Mouse (Mus musculus): ENCODE measurements around the gene Fv1. TPM values are rescaled to one million over a fixed set of nuclear protein-coding genes. Genes with fewer than 3 reads are reported as not detected.

Fv1 gene
- total RNA-seq, 2 experiments from 2014 or later = 3.2 to 3.4 TPM

GRCm38 (mm10) chr4:147879865-147880264 is 11.1 kb downstream of the Fv1 start:
- intact Hi-C loops (cut with DNase I; ENCODE audit: low total_unique reads) = no loop called here
- no peak for DNase-seq

DNA sequence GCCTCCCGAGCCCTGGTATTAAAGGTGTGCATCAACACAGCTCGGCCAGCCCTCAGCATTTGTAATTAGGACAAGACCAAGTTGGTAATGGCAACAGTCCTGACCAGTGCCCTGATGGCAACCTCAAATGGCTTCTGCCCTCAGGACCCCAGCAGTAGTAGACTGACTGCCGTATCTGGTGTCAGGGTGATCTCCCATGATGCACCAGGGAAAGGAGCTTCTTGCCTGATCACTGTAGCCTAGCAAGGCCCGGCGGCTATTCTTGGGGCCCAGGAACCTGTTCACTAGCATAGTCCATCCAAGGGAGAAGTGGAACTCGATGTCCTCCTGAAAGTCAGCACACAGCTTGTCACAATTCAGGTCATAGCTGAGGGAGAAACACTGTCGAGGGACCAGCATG is 13.0 kb downstream of the Fv1 start:
- intact Hi-C loops (cut with DNase I; ENCODE audit: low total_unique reads) = no loop called here
- no peak for DNase-seq

GRCm38 (mm10) chr4:147883041-147883440 is 14.3 kb downstream of the Fv1 start:
- no peak for DNase-seq
- intact Hi-C loops (cut with DNase I; ENCODE audit: low total_unique reads) = no loop called here

- intact Hi-C loops (cut with DNase I; ENCODE audit: low total_unique reads) = no loop called here
- no peak for DNase-seq
These were observed 15.4 kb downstream of the Fv1 start for GRCm38 (mm10) chr4:147884138-147884537.

DNA sequence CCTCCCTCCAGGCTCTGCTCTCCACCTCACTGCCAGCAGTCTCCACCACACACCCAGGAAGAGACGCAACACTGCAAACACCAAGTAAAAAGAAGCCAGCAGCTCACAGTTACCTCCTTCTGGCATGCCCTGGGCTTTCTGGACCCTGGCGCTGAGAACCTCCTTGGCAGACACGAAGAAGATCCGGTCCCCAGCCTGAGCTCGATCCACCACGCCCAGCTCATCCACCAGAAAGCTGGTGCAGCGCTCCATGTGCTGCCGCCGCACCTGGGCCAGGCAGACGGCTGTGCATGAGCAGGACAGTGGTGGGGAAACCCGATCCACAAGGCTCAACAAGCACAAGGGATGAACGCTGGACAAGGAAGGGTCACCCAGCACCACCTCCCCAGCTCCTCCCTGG is 17.4 kb downstream of the Fv1 start:
- intact Hi-C loops (cut with DNase I; ENCODE audit: low total_unique reads) = no loop called here
- DNase-seq = no peak

- DNase-seq = no peak
- intact Hi-C loops (cut with DNase I; ENCODE audit: low total_unique reads) = no loop called here
These were observed 18.5 kb downstream of the Fv1 start for GRCm38 (mm10) chr4:147887277-147887676.

GRCm38 (mm10) chr4:147888237-147888636 is 19.5 kb downstream of the Fv1 start:
- intact Hi-C loops (cut with DNase I; ENCODE audit: low total_unique reads) = no loop called here
- DNase-seq = no peak

DNA sequence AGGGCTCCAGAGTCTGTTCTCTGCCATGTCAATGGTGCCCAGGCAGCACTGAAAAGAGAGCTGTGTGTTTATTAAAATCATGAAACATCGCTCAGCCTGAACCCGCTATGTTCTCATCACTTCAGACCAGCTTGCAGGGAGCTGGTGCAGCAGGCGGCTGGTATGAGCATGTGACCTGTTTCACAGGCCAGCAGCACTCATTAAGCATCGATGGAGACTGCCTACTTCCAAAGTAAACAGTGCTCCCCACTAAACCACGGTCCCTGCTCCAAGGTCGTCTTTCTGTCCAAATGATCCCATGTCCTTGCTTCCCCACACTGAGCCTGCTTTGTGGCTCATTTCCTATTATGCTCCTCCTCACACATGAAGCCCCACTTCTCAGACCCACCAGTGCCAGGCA is 21.6 kb downstream of the Fv1 start:
- DNase-seq = no peak
- intact Hi-C loops (cut with DNase I; ENCODE audit: low total_unique reads) = no loop called here

- intact Hi-C loops (cut with DNase I; ENCODE audit: low total_unique reads) = no loop called here
- DNase-seq = no peak
These were observed 27.1 kb downstream of the Fv1 start for GRCm38 (mm10) chr4:147895815-147896330.

- DNase-seq = no peak
- intact Hi-C loops (cut with DNase I; ENCODE audit: low total_unique reads) = no loop called here
These were observed 27.6 kb downstream of the Fv1 start for GRCm38 (mm10) chr4:147896411-147896810.

DNA sequence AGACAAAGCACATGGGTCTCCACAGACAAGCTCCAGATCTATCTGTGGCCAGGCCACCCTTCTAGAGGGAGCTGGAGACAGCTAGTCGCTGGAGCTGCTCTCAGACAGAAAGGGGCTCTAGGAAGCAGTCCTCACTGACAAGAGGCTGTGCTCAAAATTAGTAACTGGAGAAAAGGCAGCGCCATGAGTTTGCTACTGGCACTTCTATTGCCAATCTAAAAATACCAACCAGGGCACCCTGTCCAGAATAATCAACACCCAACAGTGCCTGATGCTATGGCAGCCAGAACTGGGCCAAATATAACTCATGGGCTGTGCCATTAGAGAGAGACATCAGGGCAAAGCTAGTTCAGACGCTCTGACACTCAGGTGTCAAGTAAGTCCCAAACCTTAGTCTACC is 28.6 kb downstream of the Fv1 start:
- intact Hi-C loops (cut with DNase I; ENCODE audit: low total_unique reads) = no loop called here
- DNase-seq = peak; percentile 23

DNA sequence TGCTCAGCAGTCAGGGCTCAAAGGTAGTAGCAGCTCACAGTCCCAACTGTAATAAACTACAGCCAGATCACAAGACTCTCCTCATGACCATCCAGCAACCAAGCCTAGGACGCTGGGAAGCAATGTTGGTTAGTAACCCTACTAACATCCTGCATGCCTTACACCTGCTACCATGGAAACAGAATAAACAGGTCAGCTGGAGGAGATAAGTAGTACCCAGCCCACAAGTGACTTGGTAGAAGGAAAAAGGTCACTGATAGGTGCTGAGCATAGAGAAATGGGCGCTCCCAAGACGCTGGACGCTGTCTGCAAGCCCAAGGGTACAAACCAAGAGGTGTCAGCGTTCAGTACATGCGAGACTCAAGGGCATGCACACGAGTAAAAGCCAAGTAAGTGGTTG is 31.7 kb downstream of the Fv1 start:
- intact Hi-C loops (cut with DNase I; ENCODE audit: low total_unique reads) = no loop called here
- DNase-seq = no peak

DNA sequence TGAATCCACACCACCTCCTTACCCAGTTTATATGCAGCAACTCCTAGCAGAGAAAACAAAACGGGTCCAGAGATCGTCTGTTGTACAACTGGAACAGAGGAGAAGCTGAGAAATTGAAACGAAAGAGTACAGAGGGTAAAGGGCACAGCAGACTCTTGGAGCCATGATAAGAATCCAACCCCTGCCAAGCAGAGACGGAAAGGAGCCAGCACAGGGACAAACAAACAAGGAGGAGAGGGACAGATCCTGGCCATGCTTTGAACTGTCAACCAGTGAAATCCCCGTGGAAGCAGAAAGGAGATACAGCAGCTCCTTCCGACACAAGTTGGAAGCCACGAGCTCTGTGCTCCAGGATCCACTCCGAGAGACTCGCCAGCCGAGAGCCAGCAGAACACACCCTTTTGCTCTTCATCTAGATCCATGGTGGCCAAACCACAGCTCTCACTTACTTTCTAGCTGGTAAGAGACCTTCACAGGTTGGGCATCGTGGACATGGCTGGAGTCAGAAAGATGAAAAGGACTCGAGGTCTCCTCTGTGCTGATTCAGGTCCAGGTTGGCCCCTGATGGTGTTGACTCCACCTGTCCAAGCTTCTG is 34.2 kb downstream of the Fv1 start:
- DNase-seq = no peak
- intact Hi-C loops (cut with DNase I; ENCODE audit: low total_unique reads) = no loop called here

DNA sequence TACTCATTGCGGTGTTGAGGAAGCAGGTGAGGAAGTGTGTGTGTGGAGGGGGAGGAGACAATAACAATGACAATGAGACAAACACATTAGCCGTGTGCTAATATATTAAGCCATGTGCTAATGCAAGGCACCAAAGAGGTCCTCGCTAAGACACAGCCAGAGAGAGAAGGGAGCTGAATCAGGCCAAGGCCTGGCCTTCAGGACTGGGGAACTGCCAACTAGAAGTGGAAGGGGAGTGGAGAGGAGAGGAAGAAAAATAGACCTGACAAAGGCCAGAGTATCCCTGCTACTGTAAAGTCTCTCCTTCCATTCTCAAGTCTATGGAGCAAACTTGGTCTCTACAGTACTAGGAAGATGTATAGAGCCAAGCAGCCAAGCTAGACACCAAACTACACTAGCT is 34.8 kb downstream of the Fv1 start:
- intact Hi-C loops (cut with DNase I; ENCODE audit: low total_unique reads) = no loop called here

DNA sequence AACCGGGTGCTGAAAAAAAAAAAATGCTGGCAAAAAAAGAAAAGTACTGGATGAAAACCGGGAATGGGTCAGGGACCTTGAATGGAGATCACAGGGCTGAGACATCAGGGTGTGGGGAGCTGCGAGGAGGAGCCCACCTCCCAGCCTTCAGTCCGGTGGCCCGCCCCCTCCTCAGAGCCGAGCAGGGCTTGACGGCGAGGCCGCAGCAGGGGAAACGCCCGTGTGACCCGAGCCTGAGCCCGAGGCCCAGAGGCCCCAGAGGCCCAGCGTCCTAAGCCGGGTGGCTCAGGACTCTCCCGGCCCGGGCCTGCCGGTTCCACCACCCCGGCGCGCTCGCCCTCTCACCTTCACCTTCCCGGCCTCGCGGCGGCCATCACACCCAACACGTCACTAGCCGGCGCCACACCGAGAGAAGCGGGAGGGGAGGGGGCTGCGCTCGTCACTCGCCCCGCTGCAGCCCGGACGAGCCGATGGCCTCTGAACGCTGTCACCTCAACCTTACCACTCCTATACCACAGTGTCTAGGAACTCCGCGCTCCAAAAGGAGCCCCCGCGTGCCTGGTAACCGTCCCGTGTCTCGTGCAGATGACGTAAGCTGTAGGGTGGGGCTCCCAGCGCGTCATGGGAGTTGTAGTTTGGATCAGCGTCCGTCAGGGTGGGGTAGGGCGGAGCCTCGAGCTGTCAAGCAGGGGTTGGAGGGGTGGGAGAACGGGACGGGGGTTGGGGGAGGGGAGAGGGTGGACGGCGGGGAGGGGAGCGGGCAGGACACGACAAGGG is 35.7 kb downstream of the Fv1 start, which contains the start of gene Mfn2:
Mfn2 (minus strand) TSS at position 392 of the 777 bp plus-strand sequence.
- intact Hi-C loops (cut with DNase I; ENCODE audit: low total_unique reads) = no loop called here
- peak; percentile 88 for DNase-seq

More for the DNA sequence above, 34.8 kb downstream of the Fv1 start:
- no peak for DNase-seq

GRCm38 (mm10) chr4:147905090-147905659 is 36.4 kb downstream of the Fv1 start:
- intact Hi-C loops (cut with DNase I; ENCODE audit: low total_unique reads) = no loop called here

GRCm38 (mm10) chr4:147906230-147906629 is 37.5 kb downstream of the Fv1 start:
- DNase-seq = no peak
- intact Hi-C loops (cut with DNase I; ENCODE audit: low total_unique reads) = no loop called here

More at GRCm38 (mm10) chr4:147905090-147905659, 36.4 kb downstream of the Fv1 start:
- no peak for DNase-seq

DNA sequence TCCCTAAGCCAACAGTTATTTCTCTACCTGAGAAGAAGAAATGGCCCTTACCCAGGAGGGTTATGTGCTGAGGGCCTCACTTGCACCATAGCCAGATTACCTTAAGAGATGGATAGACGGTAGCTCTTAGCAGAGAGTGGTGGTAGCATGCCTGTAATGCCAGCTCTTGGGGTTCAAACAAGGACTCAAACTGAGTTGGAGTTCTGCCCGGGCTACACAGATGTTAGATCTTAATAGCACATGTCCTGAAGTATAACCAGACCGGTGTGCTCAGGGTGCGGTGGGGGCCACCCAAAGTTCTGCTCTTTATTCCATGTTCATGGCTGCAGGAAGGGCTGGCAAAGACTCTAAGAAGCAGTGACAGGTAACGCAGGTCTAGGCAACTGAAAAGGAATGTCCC is 40.7 kb downstream of the Fv1 start:
- intact Hi-C loops (cut with DNase I; ENCODE audit: low total_unique reads) = no loop called here
- no peak for DNase-seq

GRCm38 (mm10) chr4:147918459-147919121 is 49.8 kb downstream of the Fv1 start:
- intact Hi-C loops (cut with DNase I; ENCODE audit: low total_unique reads) = no loop called here
- peak; percentile 40 for DNase-seq

Measured in gastrocnemius, postnatal 14 days (tissue).